Mouse (Mus musculus) embryonic facial prominence, embryonic 15.5 days (tissue): ENCODE data around the gene Ift74. TPM values are rescaled to one million over a fixed set of nuclear protein-coding genes. Genes with fewer than 3 reads are reported as not detected.

Experiments
- ATAC-seq: fragments of 200-750 bp; cut with Nextera tagmentation; 2 replicates; pipeline ENCODE4 v1.8.0; 2017; ENCODE audit warnings: low read depth, moderate TSS enrichment; ENCODE audit not compliant: insufficient number of reproducible peaks, low FRiP score, low TSS enrichment
- H3K27ac ChIP-seq: fragments of 300-500 bp; sonication (generic); replicated peaks from 2 replicates; pipeline ENCODE4 v1.5.1; 2015; ENCODE audit warnings: mild to moderate bottlenecking, inconsistent platforms
- H3K27me3 ChIP-seq: fragments of 300-500 bp; sonication (generic); 2 replicates; pipeline ENCODE4 v1.6.1; 2015; ENCODE audit warnings: inconsistent platforms
- H3K36me3 ChIP-seq: fragments of 300-500 bp; sonication (generic); 2 replicates; pipeline ENCODE4 v1.6.1; 2015; ENCODE audit warnings: mild to moderate bottlenecking, inconsistent platforms
- H3K4me1 ChIP-seq: fragments of 300-500 bp; sonication (generic); 2 replicates; pipeline ENCODE4 v1.6.1; 2015; ENCODE audit warnings: inconsistent platforms
- H3K4me2 ChIP-seq: fragments of 300-500 bp; sonication (generic); replicated peaks from 2 replicates; pipeline ENCODE4 v1.6.1; 2015; ENCODE audit warnings: mild to moderate bottlenecking, inconsistent platforms
- H3K4me3 ChIP-seq: fragments of 300-500 bp; sonication (generic); replicated peaks from 2 replicates; pipeline ENCODE4 v1.5.1; 2015; ENCODE audit warnings: mild to moderate bottlenecking, inconsistent platforms
- H3K9ac ChIP-seq: fragments of 300-500 bp; sonication (generic); 2 replicates; pipeline ENCODE4 v1.6.1; 2015; ENCODE audit warnings: inconsistent platforms
- H3K9me3 ChIP-seq: fragments of 300-500 bp; sonication (generic); replicated peaks from 2 replicates; pipeline ENCODE4 v1.6.1; 2016; ENCODE audit warnings: inconsistent platforms
- WGBS: fragments of 180-500 bp; shearing (Covaris S2); methylation state at CpG from one replicate; pipeline ENCODE4 v1.1.7; 2015; 5-methylcytosine and 5-hydroxymethylcytosine counted together
- polyA plus RNA-seq: library from polyadenylated mRNA; unstranded; fragments of >200 nt; fragmentation: Nextera tagmentation; extraction: Ambion mirVana; gene quantifications from 2 replicates; pipeline ENCODE4 v1.2.1, GENCODE M21; 2015

The Ift74 gene
- polyA plus RNA-seq, 1 experiment from 2014 or later, result 37.8 TPM

DNA sequence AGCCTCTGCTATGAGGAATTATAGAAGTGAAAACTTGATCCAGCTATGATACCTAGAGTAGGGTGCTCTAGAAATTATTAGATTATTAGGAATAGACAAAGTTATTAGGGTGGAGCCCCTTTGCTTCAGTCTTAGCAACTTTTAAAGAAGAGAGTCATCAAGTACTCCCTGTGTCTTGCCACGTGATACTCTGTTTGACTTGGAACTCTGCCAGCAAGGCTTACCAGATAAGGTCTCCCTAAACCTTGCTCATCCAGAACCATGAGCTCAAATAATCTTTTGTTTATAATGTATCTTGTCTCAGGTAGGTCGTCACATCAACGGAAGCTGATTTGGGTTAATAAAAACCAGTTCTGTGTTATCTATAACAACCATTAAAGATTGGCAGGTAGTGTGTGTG is 82.1 kb downstream of the Ift74 start:
- H3K9me3 ChIP-seq, result no peaks in the 10 kb centered on the region
- no peak overlapping the region for H3K4me3 ChIP-seq
- no peaks in the 10 kb centered on the region for H3K27me3 ChIP-seq
- H3K4me2 ChIP-seq, result no peak overlapping the region
- WGBS, result 73% methylated on average over 3 of the region's 3 CpGs
- H3K4me1 ChIP-seq, result no peaks in the 10 kb centered on the region
- no peaks in the 10 kb centered on the region for H3K36me3 ChIP-seq
- ATAC-seq, result no peak
- no peak overlapping the region for H3K9ac ChIP-seq
- no peak overlapping the region for H3K27ac ChIP-seq

GRCm38 (mm10) chr4:94711002-94711401 is 96.7 kb downstream of the Ift74 start:
- Histone ChIP-seq H3K4me3 (no peak overlapping the region), H3K4me1 (no peaks in the 10 kb centered on the region), H3K27me3 (no peaks in the 10 kb centered on the region), H3K27ac (no peak overlapping the region), H3K9me3 (no peaks in the 10 kb centered on the region), H3K9ac (no peak overlapping the region), H3K4me2 (no peak overlapping the region), H3K36me3 (no peaks in the 10 kb centered on the region)
- 95% methylated on average over 2 of the region's 2 CpGs for WGBS
- no peak for ATAC-seq

- Histone ChIP-seq H3K4me3 (no peak overlapping the region), H3K4me2 (no peak overlapping the region), H3K4me1 (no peaks in the 10 kb centered on the region), H3K27ac (no peak overlapping the region), H3K27me3 (no peaks in the 10 kb centered on the region), H3K9me3 (no peaks in the 10 kb centered on the region), H3K9ac (no peak overlapping the region), H3K36me3 (no peaks in the 10 kb centered on the region)
- WGBS, result 55% methylated on average over 4 of the region's 4 CpGs
- no peak for ATAC-seq
Measured at GRCm38 (mm10) chr4:94711426-94711825, 97.1 kb downstream of the Ift74 start.

GRCm38 (mm10) chr4:94713741-94714140 is 99.5 kb downstream of the Ift74 start:
- Histone ChIP-seq H3K4me1 (no peaks in the 10 kb centered on the region), H3K36me3 (no peaks in the 10 kb centered on the region), H3K9ac (no peak overlapping the region), H3K4me3 (no peak overlapping the region), H3K27me3 (no peaks in the 10 kb centered on the region), H3K9me3 (no peaks in the 10 kb centered on the region), H3K27ac (no peak overlapping the region), H3K4me2 (no peak overlapping the region)
- ATAC-seq, result no peak

GRCm38 (mm10) chr4:94715166-94715565 is 100.9 kb downstream of the Ift74 start:
- H3K4me1 ChIP-seq, result no peaks in the 10 kb centered on the region
- H3K9ac ChIP-seq, result no peak overlapping the region
- peak overlapping the region; percentile 63; the same call in 1 of the 2 replicates for H3K27ac ChIP-seq
- WGBS, result 38% methylated on average over 6 of the region's 6 CpGs
- no peaks in the 10 kb centered on the region for H3K36me3 ChIP-seq
- ATAC-seq, result no peak
- no peaks in the 10 kb centered on the region for H3K27me3 ChIP-seq
- H3K4me2 ChIP-seq, result no peak overlapping the region
- H3K9me3 ChIP-seq, result no peaks in the 10 kb centered on the region
- no peak overlapping the region for H3K4me3 ChIP-seq

- Histone ChIP-seq H3K4me1 (no peaks in the 10 kb centered on the region), H3K4me3 (no peak overlapping the region), H3K27me3 (no peaks in the 10 kb centered on the region), H3K36me3 (no peaks in the 10 kb centered on the region), H3K9me3 (no peaks in the 10 kb centered on the region), H3K4me2 (no peak overlapping the region), H3K9ac (no peak overlapping the region), H3K27ac (no peak overlapping the region)
- no peak for ATAC-seq
- 66% methylated on average over 4 of the region's 4 CpGs for WGBS
Measured at GRCm38 (mm10) chr4:94725799-94726198, 111.5 kb downstream of the Ift74 start.

- Histone ChIP-seq H3K4me2 (no peak overlapping the region), H3K9me3 (no peaks in the 10 kb centered on the region), H3K4me1 (no peaks in the 10 kb centered on the region), H3K9ac (no peak overlapping the region), H3K27me3 (no peaks in the 10 kb centered on the region), H3K36me3 (no peaks in the 10 kb centered on the region), H3K4me3 (no peak overlapping the region), H3K27ac (no peak overlapping the region)
- no peak for ATAC-seq
Measured at GRCm38 (mm10) chr4:94732721-94733120, 118.4 kb downstream of the Ift74 start.

DNA sequence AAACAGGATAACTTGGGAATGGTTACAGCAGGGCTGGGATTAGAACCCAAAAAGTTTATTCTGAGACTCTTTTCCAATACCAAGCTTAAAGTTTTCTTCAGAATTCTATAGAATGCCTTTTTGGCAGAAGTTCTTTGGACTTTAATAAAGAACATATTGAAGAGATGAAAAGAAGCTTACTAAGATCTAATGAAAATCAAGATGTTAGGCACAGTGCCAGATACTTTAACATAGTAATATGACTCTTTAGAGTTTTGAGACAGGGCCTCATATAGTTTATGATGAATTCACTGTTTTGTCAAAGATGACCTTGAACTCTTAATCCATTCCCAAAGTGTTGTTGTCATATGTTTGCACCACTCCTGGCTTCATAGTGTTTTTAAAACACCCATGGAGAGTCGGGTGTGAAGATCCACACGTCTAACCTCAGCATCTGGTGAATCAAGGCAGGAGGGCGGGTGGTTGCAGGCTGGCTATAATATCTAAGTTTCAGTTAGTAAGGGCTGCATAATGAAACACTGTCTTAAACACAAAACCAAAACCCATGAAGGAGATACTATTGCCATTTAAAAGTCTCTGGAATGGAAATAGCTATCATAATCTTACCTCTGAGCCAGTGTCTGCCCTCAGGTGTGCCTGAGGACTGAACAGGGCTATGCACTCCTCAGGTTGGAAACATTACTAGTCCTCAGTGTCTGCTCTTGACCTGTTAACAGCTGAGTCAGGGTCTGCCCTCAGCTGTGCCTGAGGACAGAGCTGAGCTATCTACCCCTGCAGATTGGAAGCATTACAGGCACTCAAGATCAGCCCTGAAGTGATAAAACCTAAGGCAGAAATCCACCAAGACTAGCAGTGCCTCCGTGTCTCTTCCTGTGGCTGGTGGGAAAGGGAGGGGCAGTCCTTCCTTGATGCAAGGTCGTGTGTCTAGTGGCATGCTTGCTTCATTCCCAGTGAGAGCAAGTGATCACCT is 123.3 kb downstream of the Ift74 start:
- Histone ChIP-seq H3K4me1 (peaks cover 7% of the 10 kb centered on the region), H3K9me3 (no peaks in the 10 kb centered on the region), H3K27me3 (no peaks in the 10 kb centered on the region), H3K9ac (no peak overlapping the region), H3K36me3 (no peaks in the 10 kb centered on the region), H3K27ac (no peak overlapping the region), H3K4me3 (no peak overlapping the region), H3K4me2 (no peak overlapping the region)
- 40% methylated on average over 5 of the region's 5 CpGs for WGBS
- no peak for ATAC-seq

DNA sequence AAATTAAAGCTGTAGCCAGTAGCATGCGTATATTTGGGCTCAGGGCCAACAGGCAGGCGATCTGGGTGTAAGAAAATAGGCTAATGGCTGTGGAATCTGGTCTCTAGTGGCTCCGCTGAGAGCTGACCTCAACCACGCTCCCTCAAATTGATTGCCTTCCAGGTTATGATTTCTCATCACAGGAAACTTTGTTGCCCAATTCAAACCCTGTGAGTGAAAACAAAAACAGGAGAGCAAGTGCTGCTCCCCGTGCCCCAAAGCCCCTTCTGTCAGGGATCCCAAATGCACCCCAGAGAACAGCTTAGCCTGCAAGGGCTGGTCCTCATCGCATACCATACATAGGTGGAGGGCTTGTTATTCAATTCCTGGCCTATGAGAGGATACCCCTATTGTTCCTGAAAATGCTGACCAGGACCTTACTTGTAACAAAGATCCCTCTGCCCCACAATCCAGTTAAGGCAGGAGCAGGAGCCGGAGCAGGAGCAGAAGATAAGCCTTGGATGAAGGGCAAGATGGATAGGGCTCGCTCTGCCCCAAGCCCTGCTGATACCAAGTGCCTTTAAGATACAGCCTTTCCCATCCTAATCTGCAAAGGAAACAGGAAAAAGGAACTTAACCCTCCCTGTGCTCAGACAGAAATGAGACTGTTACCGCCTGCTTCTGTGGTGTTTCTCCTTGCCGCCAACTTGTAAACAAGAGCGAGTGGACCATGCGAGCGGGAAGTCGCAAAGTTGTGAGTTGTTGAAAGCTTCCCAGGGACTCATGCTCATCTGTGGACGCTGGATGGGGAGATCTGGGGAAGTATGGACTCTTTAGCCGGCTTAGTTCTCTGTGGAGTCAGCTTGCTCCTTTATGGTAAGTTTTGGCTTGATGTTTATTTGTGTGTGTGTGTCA is 124.8 kb downstream of the Ift74 start, which contains the start of gene Tek:
Gene Tek, plus strand, starts transcription at position 452 of the 894 bp plus-strand sequence.
- Histone ChIP-seq H3K4me1 (peaks cover 7% of the 10 kb centered on the region), H3K27me3 (no peaks in the 10 kb centered on the region), H3K4me2 (no peak within 1 kb of the TSS), H3K36me3 (no peaks in the 10 kb centered on the region), H3K4me3 (peak within 1 kb of the TSS; percentile 22), H3K27ac (no peak within 1 kb of the TSS; the same call in 1 of the 2 replicates), H3K9ac (no peak within 1 kb of the TSS), H3K9me3 (no peaks in the 10 kb centered on the region)
- WGBS, result 56% methylated on average over 16 of the region's 16 CpGs
- ATAC-seq, result no peak

DNA sequence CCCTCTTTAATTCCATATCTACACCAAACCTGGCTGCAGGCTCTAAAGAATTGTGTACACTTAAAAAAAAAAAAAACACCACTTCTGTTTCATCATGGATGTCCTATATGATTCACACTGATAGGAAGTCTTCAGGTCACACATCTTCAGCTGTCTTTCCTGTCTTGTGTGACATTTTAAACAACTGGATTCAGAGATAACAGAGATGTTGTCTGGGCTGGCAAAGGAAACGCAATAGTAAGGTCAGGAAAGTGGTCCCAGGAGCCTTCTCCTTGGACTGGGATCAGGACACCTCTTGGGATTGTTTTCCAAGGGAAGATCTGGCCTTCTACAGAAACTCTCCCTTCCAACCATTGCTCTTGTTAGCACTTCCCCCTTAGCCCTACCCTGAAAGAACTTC is 127.5 kb downstream of the Ift74 start:
- H3K9ac ChIP-seq, result no peak overlapping the region
- no peaks in the 10 kb centered on the region for H3K36me3 ChIP-seq
- no peak overlapping the region for H3K4me2 ChIP-seq
- no peaks in the 10 kb centered on the region for H3K9me3 ChIP-seq
- H3K4me3 ChIP-seq, result no peak overlapping the region
- no peak overlapping the region for H3K27ac ChIP-seq
- no peaks in the 10 kb centered on the region for H3K27me3 ChIP-seq
- no peak for ATAC-seq
- 68% methylated on average over 1 of the region's 1 CpGs for WGBS
- H3K4me1 ChIP-seq, result peaks cover 7% of the 10 kb centered on the region
